Mouse (Mus musculus) c-Kit-negative CD71-positive TER-119-positive erythroid progenitor cells, embryonic 14.5 days (primary cell): Measurements from ENCODE around the gene Arpp21.

ENCODE experiments used
- DNase-seq: peaks from one replicate; pipeline ENCODE4 v3.0.0-alpha.2; 2013; ENCODE audit warnings: low read depth, low spot score

Arpp21 gene

GRCm38 (mm10) chr9:112180006-112180405 lies 55.7 kb downstream of the Arpp21 start:
- DNase-seq, result no peak

GRCm38 (mm10) chr9:112178438-112178837 lies 57.3 kb downstream of the Arpp21 start:
- DNase-seq, result no peak

GRCm38 (mm10) chr9:112177569-112177968 lies 58.2 kb downstream of the Arpp21 start:
- DNase-seq, result no peak

- DNase-seq, result no peak
Observed at GRCm38 (mm10) chr9:112176317-112176716, 59.4 kb downstream of the Arpp21 start.

GRCm38 (mm10) chr9:112174407-112175357 lies 61.1 kb downstream of the Arpp21 start:
- DNase-seq, result peak; percentile 24

- DNase-seq, result no peak
Observed at GRCm38 (mm10) chr9:112173778-112174177, 62.0 kb downstream of the Arpp21 start.

- DNase-seq, result no peak
Observed at GRCm38 (mm10) chr9:112164677-112165076, 71.1 kb downstream of the Arpp21 start.

GRCm38 (mm10) chr9:112160981-112161380 lies 74.8 kb downstream of the Arpp21 start:
- DNase-seq, result no peak

- no peak for DNase-seq
Observed at GRCm38 (mm10) chr9:112153972-112154371, 81.8 kb downstream of the Arpp21 start.

- no peak for DNase-seq
Observed at GRCm38 (mm10) chr9:112152762-112153161, 83.0 kb downstream of the Arpp21 start.

- DNase-seq, result no peak
Observed at GRCm38 (mm10) chr9:112151177-112151576, 84.6 kb downstream of the Arpp21 start.

- no peak for DNase-seq
Observed at GRCm38 (mm10) chr9:112140658-112141057, 95.1 kb downstream of the Arpp21 start.

- no peak for DNase-seq
Observed at GRCm38 (mm10) chr9:112137820-112138219, 97.9 kb downstream of the Arpp21 start.

- DNase-seq, result no peak
Observed at GRCm38 (mm10) chr9:112130812-112131211, 104.9 kb downstream of the Arpp21 start.

- DNase-seq, result no peak
Observed at GRCm38 (mm10) chr9:112124667-112125066, 111.1 kb downstream of the Arpp21 start.

GRCm38 (mm10) chr9:112124184-112124583 lies 111.6 kb downstream of the Arpp21 start:
- DNase-seq, result no peak

GRCm38 (mm10) chr9:112123421-112123828 lies 112.3 kb downstream of the Arpp21 start:
- DNase-seq, result no peak

- no peak for DNase-seq
Observed at GRCm38 (mm10) chr9:112119535-112119934, 116.2 kb downstream of the Arpp21 start.

- no peak for DNase-seq
Observed at GRCm38 (mm10) chr9:112119106-112119433, 116.7 kb downstream of the Arpp21 start.

GRCm38 (mm10) chr9:112118411-112119105 lies 117.2 kb downstream of the Arpp21 start:
- DNase-seq, result no peak

- no peak for DNase-seq
Observed at GRCm38 (mm10) chr9:112117632-112118410, 117.9 kb downstream of the Arpp21 start.

- no peak for DNase-seq
Observed at GRCm38 (mm10) chr9:112111610-112112009, 124.1 kb downstream of the Arpp21 start.
